25 mouse cellular contexts compared by ENCODE assay signal in genomic region chr9:50080205-50080604, GRCm38 (mm10).
"Had no signal": no experiment of that assay in that cellular context is flagged by ENCODE, and none has a peak within 500 bp of the region (broad histone marks: within the 10 kb centered on the region; RNA-seq: fewer than 3 reads in every experiment).

No protein-coding gene starts in this region.

- H3K9me3 ChIP-seq: heart, embryonic 10.5 days; heart, embryonic 12.5 days; hindbrain, embryonic 13.5 days; hindbrain, embryonic 15.5 days; kidney, embryonic 15.5 days; limb, embryonic 10.5 days; limb, embryonic 12.5 days; liver, embryonic 13.5 days; liver, embryonic 15.5 days had no signal

- H3K4me2 ChIP-seq: heart, embryonic 12.5 days; hindbrain, embryonic 13.5 days; hindbrain, embryonic 15.5 days; kidney, embryonic 15.5 days; limb, embryonic 12.5 days; liver, embryonic 11.5 days; liver, embryonic 13.5 days; liver, embryonic 15.5 days had no signal

- ATAC-seq: hindbrain, postnatal 0 days; intestine, embryonic 16.5 days had no signal

- DNase-seq: gastrocnemius, postnatal 14 days; gastrocnemius, postnatal 36 days; heart, adult 18-20 months; heart, postnatal 10 days; kidney, adult 11 months; kidney, adult 2 months; kidney, adult 9 months; kidney, postnatal 14 days; kidney, postnatal 36 days; layer of hippocampus, adult 9-11 months; liver; liver, embryonic 13.5 days had no signal

- H3K9ac ChIP-seq: heart, embryonic 12.5 days; hindbrain, embryonic 13.5 days; hindbrain, embryonic 15.5 days; kidney, embryonic 15.5 days; limb, embryonic 12.5 days; liver, embryonic 13.5 days; liver, embryonic 15.5 days had no signal

- H3K27ac ChIP-seq: heart, embryonic 10.5 days; hindbrain, embryonic 13.5 days; hindbrain, embryonic 15.5 days; hindbrain, postnatal 0 days; kidney, embryonic 15.5 days; kidney, postnatal 0 days; left cerebral cortex, adult 2 months; limb, embryonic 10.5 days; limb, embryonic 12.5 days; liver, embryonic 13.5 days; liver, embryonic 15.5 days had no signal

- H3K4me1 ChIP-seq: heart, embryonic 10.5 days; heart, embryonic 12.5 days; hindbrain, embryonic 13.5 days; hindbrain, embryonic 15.5 days; kidney, embryonic 15.5 days; limb, embryonic 10.5 days; limb, embryonic 12.5 days; liver, embryonic 13.5 days; liver, embryonic 15.5 days had no signal

- H3K4me3 ChIP-seq: heart, embryonic 10.5 days; heart, embryonic 12.5 days; hindbrain, embryonic 13.5 days; hindbrain, embryonic 15.5 days; kidney, embryonic 15.5 days; left cerebral cortex, adult 2 months; limb, embryonic 10.5 days; limb, embryonic 12.5 days; liver, embryonic 13.5 days; liver, embryonic 15.5 days had no signal

- H3K27me3 ChIP-seq: heart, embryonic 12.5 days; hindbrain, embryonic 13.5 days; hindbrain, embryonic 15.5 days; kidney, embryonic 15.5 days; limb, embryonic 12.5 days; liver, embryonic 13.5 days; liver, embryonic 15.5 days had no signal

- H3K36me3 ChIP-seq: heart, embryonic 10.5 days; heart, embryonic 12.5 days; hindbrain, embryonic 13.5 days; hindbrain, embryonic 15.5 days; kidney, embryonic 15.5 days; limb, embryonic 10.5 days; limb, embryonic 12.5 days; liver, embryonic 13.5 days; liver, embryonic 15.5 days had no signal
